Mouse (Mus musculus): ENCODE results near the gene Prkcb. TPM values are rescaled to one million over a fixed set of nuclear protein-coding genes. Genes with fewer than 3 reads are reported as not detected.
A peak's percentile ranks its signal among the peaks of the same experiment; 100 is the strongest.

Gene Prkcb
- polyA plus RNA-seq, 1 experiment from 2014 or later, result 148 TPM

DNA sequence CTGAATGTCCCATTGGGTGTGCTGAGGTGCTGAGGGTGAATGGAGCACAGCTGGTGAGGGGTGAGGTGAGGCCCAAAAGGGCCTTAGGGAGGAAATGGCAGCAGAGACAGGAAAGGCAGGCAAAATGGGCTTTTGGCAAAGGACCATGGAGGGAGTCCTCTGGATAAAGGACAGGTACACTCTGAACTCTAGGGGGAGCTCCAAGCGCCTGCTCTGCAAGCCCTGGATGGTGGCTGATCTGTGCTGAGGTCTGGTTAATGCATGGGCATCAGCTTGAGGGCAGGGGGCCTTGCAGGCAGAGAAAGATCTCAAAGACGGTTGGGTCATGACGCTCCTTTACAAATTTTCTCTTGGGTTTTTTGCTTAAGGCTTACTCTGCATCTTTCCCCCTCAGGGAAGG lies 205.5 kb downstream of the Prkcb start:
- WGBS, result 20% methylated on average over 3 of the region's 3 CpGs

DNA sequence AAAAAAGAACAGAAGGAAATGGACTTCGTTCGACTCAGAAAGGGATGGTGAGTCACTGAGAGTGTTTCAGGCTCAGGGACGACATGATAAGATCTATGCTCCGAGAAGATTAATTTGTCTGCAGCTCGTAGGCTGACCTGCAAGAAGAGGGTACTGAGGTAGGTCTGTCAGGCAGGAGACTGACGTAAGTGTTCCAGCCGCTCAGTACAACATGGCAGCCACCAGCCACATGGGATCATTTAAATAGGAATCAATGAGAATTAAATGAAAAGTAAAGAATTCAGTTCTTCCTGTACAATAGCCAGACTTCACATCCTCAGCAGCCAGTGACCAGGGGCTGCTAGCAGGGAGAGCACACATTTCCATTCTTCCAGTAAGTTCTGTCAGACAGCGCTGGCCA lies 209.0 kb downstream of the Prkcb start:
- Histone ChIP-seq H3K27ac (ENCODE audit: low read length) (no peak overlapping the region), H3K4me2 (ENCODE audit: low read length) (no peak overlapping the region), H3K4me3 (ENCODE audit: low read depth, low read length) (no peak overlapping the region), H3K27me3 (ENCODE audit: control insufficient read depth, insufficient read depth, low read depth, low read length) (no peaks in the 10 kb centered on the region), H3K4me1 (ENCODE audit: control insufficient read depth, insufficient read depth, low read length) (peaks cover 10% of the 10 kb centered on the region), H3K9ac (ENCODE audit: low read depth, low read length) (no peak overlapping the region), H3K36me3 (ENCODE audit: control insufficient read depth, insufficient read depth, low read length) (no peaks in the 10 kb centered on the region), H3K9me3 (replicated peaks; ENCODE audit: control insufficient read depth, low read length, poor library complexity, severe bottlenecking) (no peaks in the 10 kb centered on the region)
- 83% methylated on average over 8 of the region's 8 CpGs for WGBS
- no peak for ATAC-seq

More for the DNA sequence above, 205.5 kb downstream of the Prkcb start:
- H3K4me3 ChIP-seq (ENCODE audit: low read depth, low read length), result no peak overlapping the region
- H3K36me3 ChIP-seq (ENCODE audit: control insufficient read depth, insufficient read depth, low read length), result no peaks in the 10 kb centered on the region
- ATAC-seq, result no peak
- no peak overlapping the region for H3K27ac ChIP-seq (ENCODE audit: low read length)
- H3K4me2 ChIP-seq (ENCODE audit: low read length), result no peak overlapping the region
- H3K4me1 ChIP-seq (ENCODE audit: control insufficient read depth, insufficient read depth, low read length), result peaks cover 4% of the 10 kb centered on the region; the same call in 1 of the 2 replicates
- H3K27me3 ChIP-seq (ENCODE audit: control insufficient read depth, insufficient read depth, low read depth, low read length), result no peaks in the 10 kb centered on the region
- H3K9ac ChIP-seq (ENCODE audit: low read depth, low read length), result no peak overlapping the region
- H3K9me3 ChIP-seq (replicated peaks; ENCODE audit: control insufficient read depth, low read length, poor library complexity, severe bottlenecking), result no peaks in the 10 kb centered on the region

DNA sequence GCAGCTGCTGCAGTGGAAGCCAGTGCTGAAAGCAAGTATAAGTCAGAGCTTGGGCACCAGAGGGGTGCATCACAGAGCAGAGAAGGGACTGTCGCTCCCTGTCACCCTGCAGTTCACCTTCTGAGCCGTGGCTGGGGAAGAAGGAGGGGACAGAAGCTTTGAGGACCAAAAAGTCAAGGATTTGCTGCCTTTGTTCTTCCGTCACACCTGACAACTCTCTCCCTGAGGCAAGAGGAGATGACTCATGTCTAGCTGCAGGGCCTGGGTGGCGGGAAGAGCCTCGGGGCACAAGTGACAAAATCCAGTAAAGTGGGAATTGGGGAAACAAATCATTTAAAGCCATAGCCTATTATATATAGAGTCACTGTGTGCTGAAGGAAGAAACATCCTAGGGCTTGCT lies 209.9 kb downstream of the Prkcb start:
- Histone ChIP-seq H3K27ac (ENCODE audit: low read length) (no peak overlapping the region), H3K9me3 (replicated peaks; ENCODE audit: control insufficient read depth, low read length, poor library complexity, severe bottlenecking) (no peaks in the 10 kb centered on the region), H3K36me3 (ENCODE audit: control insufficient read depth, insufficient read depth, low read length) (no peaks in the 10 kb centered on the region), H3K4me1 (ENCODE audit: control insufficient read depth, insufficient read depth, low read length) (peaks cover 6% of the 10 kb centered on the region), H3K27me3 (ENCODE audit: control insufficient read depth, insufficient read depth, low read depth, low read length) (no peaks in the 10 kb centered on the region), H3K4me3 (ENCODE audit: low read depth, low read length) (no peak overlapping the region), H3K4me2 (ENCODE audit: low read length) (no peak overlapping the region), H3K9ac (ENCODE audit: low read depth, low read length) (no peak overlapping the region)
- ATAC-seq, result no peak
- WGBS, result 38% methylated on average over 5 of the region's 5 CpGs

DNA sequence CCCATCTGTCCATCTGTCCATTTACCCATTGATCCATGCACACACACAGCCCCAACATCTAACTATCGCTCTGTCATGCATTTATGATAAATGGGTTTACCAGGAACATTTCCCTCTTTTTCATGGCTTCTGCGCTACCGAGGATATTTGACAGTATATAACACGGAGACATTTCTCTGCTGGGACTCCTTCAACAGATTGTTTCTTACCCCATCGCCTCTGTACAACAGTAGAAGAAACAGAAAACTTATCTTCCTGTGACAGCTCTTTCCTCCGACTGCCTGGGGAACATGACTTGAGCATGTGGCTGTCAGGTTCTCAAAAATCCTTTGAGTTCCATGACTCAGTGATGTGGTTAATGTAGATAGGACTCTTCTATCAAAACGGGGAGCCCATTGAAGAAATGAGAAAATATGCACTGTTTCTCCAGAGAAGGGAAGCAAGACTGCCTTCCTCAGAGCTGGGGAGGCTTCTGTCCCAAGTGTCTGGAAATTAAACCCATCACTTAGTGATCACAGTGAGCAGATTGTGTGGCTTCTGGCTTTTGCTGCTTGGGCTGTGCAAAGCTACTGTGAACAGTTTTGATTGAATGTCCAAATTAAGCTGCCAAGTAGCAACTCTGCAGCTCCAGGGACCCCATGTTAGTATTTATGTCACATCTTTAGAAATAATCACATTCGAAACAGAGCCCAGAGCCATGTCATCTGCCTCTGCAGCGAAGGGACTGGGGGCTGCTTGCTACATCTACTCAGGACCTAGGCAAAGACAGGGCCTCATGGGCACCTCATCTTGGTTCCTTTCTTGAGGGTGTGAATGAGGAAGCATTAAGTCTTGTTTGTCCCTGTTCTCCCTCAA lies 211.4 kb downstream of the Prkcb start:
- H3K9ac ChIP-seq (ENCODE audit: low read depth, low read length), result no peak overlapping the region
- H3K4me1 ChIP-seq (ENCODE audit: control insufficient read depth, insufficient read depth, low read length), result peaks cover 6% of the 10 kb centered on the region
- ATAC-seq, result no peak
- no peak overlapping the region for H3K4me3 ChIP-seq (ENCODE audit: low read depth, low read length)
- no peak overlapping the region for H3K27ac ChIP-seq (ENCODE audit: low read length)
- WGBS, result 80% methylated on average over 9 of the region's 9 CpGs
- H3K27me3 ChIP-seq (ENCODE audit: control insufficient read depth, insufficient read depth, low read depth, low read length), result no peaks in the 10 kb centered on the region
- H3K4me2 ChIP-seq (ENCODE audit: low read length), result no peak overlapping the region
- no peaks in the 10 kb centered on the region for H3K9me3 ChIP-seq (replicated peaks; ENCODE audit: control insufficient read depth, low read length, poor library complexity, severe bottlenecking)
- no peaks in the 10 kb centered on the region for H3K36me3 ChIP-seq (ENCODE audit: control insufficient read depth, insufficient read depth, low read length)

DNA sequence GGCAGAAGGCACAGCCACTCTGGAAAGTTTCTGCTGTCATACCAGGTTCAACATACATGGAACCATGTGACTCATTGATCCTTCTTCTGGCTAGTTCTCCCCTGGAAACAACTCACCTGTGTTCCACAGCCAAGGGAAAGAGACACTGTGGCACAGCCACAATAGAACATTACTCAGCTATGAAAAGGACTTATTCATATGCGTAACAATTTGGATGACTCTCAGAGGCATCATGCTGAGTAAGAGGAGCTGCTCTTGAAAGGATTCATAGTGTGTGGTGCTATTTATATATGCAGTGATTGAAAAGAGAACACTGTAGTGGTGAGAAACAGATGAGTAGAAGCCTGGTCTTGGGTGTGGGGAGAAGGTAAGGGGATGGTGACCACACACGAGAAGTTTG lies 217.9 kb downstream of the Prkcb start:
- Histone ChIP-seq H3K4me3 (ENCODE audit: low read depth, low read length) (no peak overlapping the region), H3K9me3 (replicated peaks; ENCODE audit: control insufficient read depth, low read length, poor library complexity, severe bottlenecking) (no peaks in the 10 kb centered on the region), H3K27me3 (ENCODE audit: control insufficient read depth, insufficient read depth, low read depth, low read length) (no peaks in the 10 kb centered on the region), H3K36me3 (ENCODE audit: control insufficient read depth, insufficient read depth, low read length) (no peaks in the 10 kb centered on the region), H3K9ac (ENCODE audit: low read depth, low read length) (no peak overlapping the region), H3K4me1 (ENCODE audit: control insufficient read depth, insufficient read depth, low read length) (no peaks in the 10 kb centered on the region), H3K4me2 (ENCODE audit: low read length) (no peak overlapping the region), H3K27ac (ENCODE audit: low read length) (no peak overlapping the region)
- ATAC-seq, result no peak
- WGBS, result 82% methylated on average over 2 of the region's 2 CpGs

DNA sequence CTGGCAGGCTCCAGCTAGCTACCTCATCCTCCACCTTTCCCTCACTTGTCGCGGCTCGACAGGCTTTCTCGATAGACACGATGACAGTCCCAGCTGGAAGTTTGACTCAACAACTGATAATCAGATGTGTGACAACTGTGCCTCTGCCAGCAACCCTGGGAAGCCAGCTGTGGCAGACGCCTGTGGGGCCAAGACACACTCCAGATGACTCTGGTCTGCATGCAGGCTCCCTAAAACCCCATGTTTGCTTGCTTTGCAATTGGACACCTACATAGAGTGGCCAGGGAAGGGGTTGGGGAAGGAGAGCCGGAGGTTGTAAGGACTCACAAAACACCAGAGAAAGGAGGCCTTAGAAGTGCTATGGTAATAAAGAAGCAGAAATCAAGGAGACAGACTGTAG lies 221.4 kb downstream of the Prkcb start:
- Histone ChIP-seq H3K4me2 (ENCODE audit: low read length) (no peak overlapping the region), H3K27me3 (ENCODE audit: control insufficient read depth, insufficient read depth, low read depth, low read length) (no peaks in the 10 kb centered on the region), H3K27ac (ENCODE audit: low read length) (no peak overlapping the region), H3K36me3 (ENCODE audit: control insufficient read depth, insufficient read depth, low read length) (no peaks in the 10 kb centered on the region), H3K4me1 (ENCODE audit: control insufficient read depth, insufficient read depth, low read length) (no peaks in the 10 kb centered on the region), H3K9ac (ENCODE audit: low read depth, low read length) (no peak overlapping the region), H3K9me3 (replicated peaks; ENCODE audit: control insufficient read depth, low read length, poor library complexity, severe bottlenecking) (no peaks in the 10 kb centered on the region), H3K4me3 (ENCODE audit: low read depth, low read length) (no peak overlapping the region)
- no peak for ATAC-seq
- 74% methylated on average over 7 of the region's 7 CpGs for WGBS

DNA sequence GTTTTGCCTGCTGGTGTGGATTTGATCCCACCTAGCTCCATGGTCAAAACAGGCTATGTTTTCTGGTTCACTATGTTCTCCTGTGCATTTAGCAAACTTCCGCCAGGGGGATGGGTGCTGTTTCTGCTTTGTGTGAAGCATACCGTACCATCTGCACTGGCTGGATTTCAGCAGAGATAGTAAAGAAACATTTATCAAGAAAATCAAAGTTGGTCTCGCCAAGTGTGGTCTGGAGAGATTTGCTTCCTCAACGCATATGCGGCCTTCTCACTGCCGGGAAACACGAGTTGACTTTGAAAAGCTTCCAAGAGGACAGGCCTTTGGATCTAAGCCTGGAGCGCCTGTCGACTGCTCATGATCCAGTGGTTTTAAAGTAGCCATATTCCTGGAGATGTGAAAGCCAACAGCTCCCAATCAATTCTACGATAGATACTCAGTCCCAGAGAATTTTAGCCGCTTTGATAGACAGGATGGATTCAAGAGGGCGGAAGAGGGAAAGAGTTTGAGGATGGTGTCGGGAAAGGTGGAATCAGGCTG lies 223.9 kb downstream of the Prkcb start:
- 89% methylated on average over 13 of the region's 13 CpGs for WGBS
- Histone ChIP-seq H3K27ac (ENCODE audit: low read length) (no peak overlapping the region), H3K4me2 (ENCODE audit: low read length) (no peak overlapping the region)

DNA sequence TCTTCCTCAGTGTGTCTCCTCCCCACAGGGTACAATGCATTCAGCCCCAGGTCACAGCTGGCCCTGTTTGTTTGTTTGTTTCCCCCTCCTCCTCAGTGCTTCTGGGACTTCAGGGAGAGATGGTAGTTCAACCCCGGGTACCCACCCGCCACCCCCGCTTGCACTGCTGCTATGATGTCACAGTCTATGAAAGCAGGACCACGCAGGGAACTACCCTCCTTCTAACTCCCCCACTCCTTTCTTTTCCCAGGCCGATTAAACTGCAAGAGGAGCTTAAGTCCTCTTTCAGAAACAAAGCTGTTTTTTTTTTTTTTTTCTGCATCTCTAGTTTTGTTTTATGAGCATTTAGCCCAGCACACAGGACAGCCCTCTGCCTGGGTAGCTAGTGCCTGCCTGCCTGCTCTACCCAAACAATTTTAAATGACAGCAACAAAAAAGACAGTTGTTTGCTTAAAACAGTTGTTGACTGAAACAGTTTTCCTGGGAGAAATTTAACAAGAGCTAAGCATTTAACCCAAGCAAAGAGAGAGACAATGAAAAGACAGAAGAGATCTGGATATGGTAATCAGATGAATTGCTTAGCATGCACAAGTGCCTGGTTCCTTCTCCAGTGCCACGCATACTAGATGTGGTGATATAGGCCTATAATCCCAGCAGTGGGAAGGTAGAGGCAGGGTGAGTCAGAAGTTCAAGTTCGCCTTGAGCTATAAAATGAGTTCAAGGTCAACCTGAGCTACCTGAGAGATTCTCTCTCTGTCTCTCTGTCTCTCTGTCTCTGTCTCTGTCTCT lies 232.5 kb downstream of the Prkcb start:
- WGBS, result 25% methylated on average over 7 of the region's 7 CpGs
- no peak overlapping the region for H3K4me2 ChIP-seq (ENCODE audit: low read length)
- no peaks in the 10 kb centered on the region for H3K27me3 ChIP-seq (ENCODE audit: control insufficient read depth, insufficient read depth, low read depth, low read length)
- H3K27ac ChIP-seq (ENCODE audit: low read length), result peak overlapping the region; percentile 33
- no peak overlapping the region for H3K9ac ChIP-seq (ENCODE audit: low read depth, low read length)
- H3K4me1 ChIP-seq (ENCODE audit: control insufficient read depth, insufficient read depth, low read length), result peaks cover 5% of the 10 kb centered on the region
- no peak overlapping the region for H3K4me3 ChIP-seq (ENCODE audit: low read depth, low read length)
- H3K9me3 ChIP-seq (replicated peaks; ENCODE audit: control insufficient read depth, low read length, poor library complexity, severe bottlenecking), result no peaks in the 10 kb centered on the region
- no peak for ATAC-seq
- no peaks in the 10 kb centered on the region for H3K36me3 ChIP-seq (ENCODE audit: control insufficient read depth, insufficient read depth, low read length)

More for the DNA sequence above, 223.9 kb downstream of the Prkcb start:
- Histone ChIP-seq H3K9me3 (replicated peaks; ENCODE audit: control insufficient read depth, low read length, poor library complexity, severe bottlenecking) (no peaks in the 10 kb centered on the region), H3K36me3 (ENCODE audit: control insufficient read depth, insufficient read depth, low read length) (no peaks in the 10 kb centered on the region), H3K4me3 (ENCODE audit: low read depth, low read length) (no peak overlapping the region), H3K9ac (ENCODE audit: low read depth, low read length) (no peak overlapping the region), H3K27me3 (ENCODE audit: control insufficient read depth, insufficient read depth, low read depth, low read length) (no peaks in the 10 kb centered on the region), H3K4me1 (ENCODE audit: control insufficient read depth, insufficient read depth, low read length) (no peaks in the 10 kb centered on the region)
- ATAC-seq, result no peak

DNA sequence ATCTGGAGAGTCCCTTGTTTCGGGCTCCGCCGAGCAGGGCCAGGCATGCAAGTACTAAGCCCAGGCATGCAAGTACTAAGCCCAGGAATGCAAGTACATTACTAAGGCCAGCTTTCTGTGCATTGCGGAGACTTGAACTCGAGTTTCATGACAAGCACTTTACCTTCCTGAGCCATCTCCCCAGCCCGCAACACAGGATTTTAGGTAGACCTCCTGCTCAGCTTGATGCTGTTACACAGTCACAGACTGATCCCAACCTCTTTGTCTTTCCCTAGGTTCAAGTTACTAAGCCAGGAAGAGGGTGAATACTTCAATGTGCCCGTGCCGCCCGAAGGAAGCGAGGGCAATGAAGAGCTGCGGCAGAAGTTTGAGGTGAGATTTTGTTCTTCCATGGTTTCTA lies 239.7 kb downstream of the Prkcb start:
- H3K9ac ChIP-seq (ENCODE audit: low read depth, low read length), result no peak overlapping the region
- no peaks in the 10 kb centered on the region for H3K36me3 ChIP-seq (ENCODE audit: control insufficient read depth, insufficient read depth, low read length)
- no peak overlapping the region for H3K4me3 ChIP-seq (ENCODE audit: low read depth, low read length)
- ATAC-seq, result no peak
- H3K27ac ChIP-seq (ENCODE audit: low read length), result no peak overlapping the region
- H3K4me1 ChIP-seq (ENCODE audit: control insufficient read depth, insufficient read depth, low read length), result no peaks in the 10 kb centered on the region
- H3K9me3 ChIP-seq (replicated peaks; ENCODE audit: control insufficient read depth, low read length, poor library complexity, severe bottlenecking), result no peaks in the 10 kb centered on the region
- H3K27me3 ChIP-seq (ENCODE audit: control insufficient read depth, insufficient read depth, low read depth, low read length), result no peaks in the 10 kb centered on the region
- H3K4me2 ChIP-seq (ENCODE audit: low read length), result no peak overlapping the region
- 91% methylated on average over 11 of the region's 11 CpGs for WGBS

Measured in midbrain, embryonic 16.5 days (tissue).